8 mouse cellular contexts compared by ENCODE assay signal in genomic region chr2:167239262-167239661, GRCm38 (mm10). TPM values are rescaled to one million over a fixed set of nuclear protein-coding genes. Genes with fewer than 3 reads are reported as not detected.
DNase-seq lines count a peak whose midpoint lies in the region; ATAC-seq and TF ChIP-seq lines count a peak whose summit lies in the region.
"Had no signal": no experiment of that assay in that cellular context is flagged by ENCODE, and none has a peak within 500 bp of the region (broad histone marks: within the 10 kb centered on the region; RNA-seq: fewer than 3 reads in every experiment).

No protein-coding gene starts in this region.

- H3K9ac ChIP-seq in hindbrain, embryonic 13.5 days, result no peak overlapping the region
- no peak overlapping the region for H3K9ac ChIP-seq in hindbrain, postnatal 0 days (replicated peaks; ENCODE audit: low read length)
- H3K9ac ChIP-seq in limb, embryonic 15.5 days, result 0 out of 2 replicates have a peak overlapping the region, but pooled peaks have one; percentile 62

- H3K4me1 ChIP-seq in hindbrain, embryonic 13.5 days (replicated peaks), result peaks cover 9% of the 10 kb centered on the region
- H3K4me1 ChIP-seq in hindbrain, postnatal 0 days (ENCODE audit: insufficient read depth, low read length), result peaks cover 9% of the 10 kb centered on the region; the same call in 1 of the 2 replicates
- H3K4me1 ChIP-seq in limb, embryonic 15.5 days, result peaks cover 34% of the 10 kb centered on the region

- no peaks in the 10 kb centered on the region for H3K36me3 ChIP-seq in hindbrain, embryonic 13.5 days
- no peaks in the 10 kb centered on the region for H3K36me3 ChIP-seq in hindbrain, postnatal 0 days (ENCODE audit: insufficient read depth, low read length)
- no peaks in the 10 kb centered on the region for H3K36me3 ChIP-seq in C2C12 (ENCODE audit: control insufficient read depth, insufficient read depth)
- no peaks in the 10 kb centered on the region for H3K36me3 ChIP-seq in limb, embryonic 15.5 days

- 33% methylated on average over 12 of the region's 12 CpGs for WGBS in hindbrain, embryonic 13.5 days
- WGBS in hindbrain, postnatal 0 days, result 36% methylated on average over 12 of the region's 12 CpGs
- WGBS in limb, embryonic 15.5 days, result 10% methylated on average over 12 of the region's 12 CpGs

- H3K4me3 ChIP-seq in hindbrain, embryonic 13.5 days, result no peak overlapping the region; the same call in 1 of the 2 replicates
- H3K4me3 ChIP-seq in hindbrain, postnatal 0 days (ENCODE audit: low read length), result no peak overlapping the region
- peak overlapping the region; percentile 16 for H3K4me3 ChIP-seq in C2C12 (ENCODE audit: insufficient read depth, poor library complexity, severe bottlenecking)
- H3K4me3 ChIP-seq in limb, embryonic 15.5 days, result peak overlapping the region; percentile 54

- H3K27me3 ChIP-seq in hindbrain, embryonic 13.5 days, result peaks cover 36% of the 10 kb centered on the region
- 0 out of 2 replicates have a peak, but pooled peaks cover 13% of the 10 kb centered on the region for H3K27me3 ChIP-seq in hindbrain, postnatal 0 days (ENCODE audit: insufficient read depth, low read length)
- H3K27me3 ChIP-seq in C2C12 (ENCODE audit: control insufficient read depth, insufficient read depth, insufficient read length), result no peaks in the 10 kb centered on the region
- peaks cover 10% of the 10 kb centered on the region for H3K27me3 ChIP-seq in limb, embryonic 15.5 days

- no peak for TF ChIP-seq CTCF in hindbrain, postnatal 0 days (IDR thresholded peaks at IDR 0.05; ENCODE audit: low read depth)
- TF ChIP-seq CTCF in C2C12 (IDR thresholded peaks at IDR 0.05; ENCODE audit: control insufficient read depth, insufficient read depth, insufficient read length), result no peak

- H3K79me2 ChIP-seq in C2C12 (ENCODE audit: control insufficient read depth, insufficient read depth), result peaks cover 8% of the 10 kb centered on the region

- no peak overlapping the region for H3ac ChIP-seq in C2C12 (ENCODE audit: control insufficient read depth, insufficient read length, low read depth)

- H3K27ac ChIP-seq in hindbrain, embryonic 13.5 days, result no peak overlapping the region
- no peak overlapping the region for H3K27ac ChIP-seq in hindbrain, postnatal 0 days
- peak overlapping the region; percentile 67 for H3K27ac ChIP-seq in limb, embryonic 15.5 days

- H3K4me2 ChIP-seq in hindbrain, embryonic 13.5 days, result peak overlapping the region; percentile 83; the same call in 1 of the 2 replicates
- no peak overlapping the region for H3K4me2 ChIP-seq in hindbrain, postnatal 0 days (ENCODE audit: low read depth, low read length)
- H3K4me2 ChIP-seq in limb, embryonic 15.5 days, result peak overlapping the region; percentile 74

- DNase-seq in hindbrain, postnatal 0 days (ENCODE audit: low spot score), result no peak
- DNase-seq in embryo, embryonic 9.5 days (ENCODE audit: extremely low spot score), result peak; percentile 40
- DNase-seq in right cerebral cortex, postnatal 25 days, result no peak

- ATAC-seq in hindbrain, embryonic 13.5 days (ENCODE audit: low FRiP score), result no peak
- no peak for ATAC-seq in hindbrain, postnatal 0 days
- no peak for ATAC-seq in limb, embryonic 15.5 days (ENCODE audit: insufficient number of reproducible peaks, low FRiP score, low TSS enrichment, low read depth)
- no peak for ATAC-seq in granulocyte monocyte progenitor cell, adult 5-6 weeks (replicated peaks; ENCODE audit: poor library complexity, severe bottlenecking)
- ATAC-seq: hindbrain, embryonic 16.5 days had no signal

- H3K79me3 ChIP-seq in C2C12 (ENCODE audit: low read depth), result peaks cover 1% of the 10 kb centered on the region

- H3K9me3 ChIP-seq in hindbrain, embryonic 13.5 days, result no peaks in the 10 kb centered on the region
- no peaks in the 10 kb centered on the region for H3K9me3 ChIP-seq in hindbrain, postnatal 0 days (ENCODE audit: low read length)
- H3K9me3 ChIP-seq in limb, embryonic 15.5 days, result no peaks in the 10 kb centered on the region

TF ChIP-seq in C2C12, 6 proteins besides CTCF, POLR2A, EP300 and RAD21:
- TF ChIP-seq CEBPB (IDR thresholded peaks at IDR 0.05; ENCODE audit: low read depth) (no peak), USF1 (IDR thresholded peaks at IDR 0.05; ENCODE audit: low read depth) (no peak), MYOG (IDR thresholded peaks at IDR 0.05; ENCODE audit: control insufficient read depth, extremely low read depth, insufficient read length) (no peak), MYOD1 (IDR thresholded peaks at IDR 0.05; ENCODE audit: control insufficient read depth, insufficient read length, low read depth) (no peak), MAX (IDR thresholded peaks at IDR 0.05) (no peak)

RNA-seq across cellular contexts. Expression of gene Ptgis, which starts 1.1 kb away (rescaled TPM):
- 5.8 and 6.5 TPM in 2 replicates for polyA plus RNA-seq in hindbrain, embryonic 13.5 days (2015; fragmentation: Nextera tagmentation; extraction: Ambion mirVana)
- 3.2 and 7.7 TPM in 2 replicates for total RNA-seq in hindbrain, postnatal 0 days (2014; rRNA removed)
- 4.1 and 4.4 TPM in 2 replicates for polyA plus RNA-seq in hindbrain, postnatal 0 days (2015; fragmentation: Nextera tagmentation; extraction: Ambion mirVana)
- polyA plus RNA-seq in C2C12 (2012; fragmentation: generic; extraction: Trizol), result 78.8 TPM
- 35.7 and 44.6 TPM in 2 replicates for polyA plus RNA-seq in limb, embryonic 15.5 days (2015; fragmentation: Nextera tagmentation; extraction: Ambion mirVana)
- total RNA-seq in granulocyte monocyte progenitor cell, adult 5-6 weeks (2014; fragmentation: Nextera tagmentation), result not detected in 2 replicates
- not detected in 2 replicates for total RNA-seq in granulocyte monocyte progenitor cell, adult 5-6 weeks (2017)

RNA-seq across cellular contexts. Expression of gene Kcnb1, which starts 49.3 kb away (rescaled TPM):
- 2.2 and 2.4 TPM in 2 replicates for polyA plus RNA-seq in hindbrain, embryonic 13.5 days (2015; fragmentation: Nextera tagmentation; extraction: Ambion mirVana)
- 21.5 and 33.6 TPM in 2 replicates for total RNA-seq in hindbrain, postnatal 0 days (2014; rRNA removed)
- polyA plus RNA-seq in hindbrain, postnatal 0 days (2015; fragmentation: Nextera tagmentation; extraction: Ambion mirVana), result 4.0 and 5.1 TPM in 2 replicates
- not detected for polyA plus RNA-seq in C2C12 (2012; fragmentation: generic; extraction: Trizol)
- polyA plus RNA-seq in limb, embryonic 15.5 days (2015; fragmentation: Nextera tagmentation; extraction: Ambion mirVana), result 0.73 and 1.1 TPM in 2 replicates
- total RNA-seq in granulocyte monocyte progenitor cell, adult 5-6 weeks (2014; fragmentation: Nextera tagmentation), result 1.3 TPM in 1 of 2 replicates, not detected in the other
- total RNA-seq in granulocyte monocyte progenitor cell, adult 5-6 weeks (2017), result 0.39 and 1.7 TPM in 2 replicates

Comparison
In these comparisons a context has a peak if more than half of its experiments do, and no peak if none do; other contexts are left out.
1. H3K4me3 ChIP-seq: peak in C2C12 (single experiment) and limb, embryonic 15.5 days (single experiment); none in hindbrain, embryonic 13.5 days (single experiment) and hindbrain, postnatal 0 days (single experiment).